Mouse (Mus musculus): ENCODE measurements around the gene Tas2r126. TPM values are rescaled to one million over a fixed set of nuclear protein-coding genes. Genes with fewer than 3 reads are reported as not detected.
"Not testable (repeated sequence)": the region's sequence is repeated elsewhere in the genome, so short reads cannot be mapped to it uniquely, and the experiment has no call there.

Gene Tas2r126
- total and polyA plus RNA-seq, 3 experiments = not detected

- H3K27ac ChIP-seq (ENCODE audit: control insufficient read depth, low read depth, low read length) = no peak overlapping the region
- TF ChIP-seq ZC3H11A (IDR thresholded peaks at IDR 0.05; ENCODE audit: low read depth, low read length) = no peak
- no peak for TF ChIP-seq E2F4 (IDR thresholded peaks at IDR 0.05; ENCODE audit: borderline replicate concordance, low read depth, low read length)
- no peak for TF ChIP-seq ETS1 (IDR thresholded peaks at IDR 0.05; ENCODE audit: low read depth, low read length)
- TF ChIP-seq TAL1 (IDR thresholded peaks at IDR 0.05; ENCODE audit: low read length) = no peak
- no peak for TF ChIP-seq NRF1 (IDR thresholded peaks at IDR 0.05; ENCODE audit: insufficient read depth, low read depth, low read length, poor library complexity, severe bottlenecking)
These were observed 36.2 kb downstream of the Tas2r126 start for GRCm38 (mm10) chr6:42470542-42470941.

GRCm38 (mm10) chr6:42471298-42471697 is 37.0 kb downstream of the Tas2r126 start:
- not testable (repeated sequence) for H3K4me3 ChIP-seq (ENCODE audit: control insufficient read depth in 1 of 2, insufficient read depth in 1 of 2, low read depth in 2 of 2, low read length in 2 of 2); DNase-seq (ENCODE audit: low read depth, low spot score); H3K79me2 ChIP-seq (ENCODE audit: control insufficient read depth, insufficient read depth, low read length, poor library complexity); H3K4me1 ChIP-seq (ENCODE audit: control insufficient read depth in 1 of 2, insufficient read depth in 2 of 2, low read length in 2 of 2); H3K27me3 ChIP-seq (ENCODE audit: control insufficient read depth in 1 of 2, insufficient read depth in 2 of 2, low read length in 2 of 2); H3K9ac ChIP-seq (ENCODE audit: control insufficient read depth, low read depth, low read length, poor library complexity, severe bottlenecking); H3K36me3 ChIP-seq (ENCODE audit: control insufficient read depth in 1 of 2, insufficient read depth in 2 of 2, low read length in 2 of 2); H3K27ac ChIP-seq (ENCODE audit: control insufficient read depth, low read depth, low read length); H3K9me3 ChIP-seq (replicated peaks; ENCODE audit: insufficient read depth, low read length)

More at GRCm38 (mm10) chr6:42470542-42470941, 36.2 kb downstream of the Tas2r126 start:
- DNase-seq (ENCODE audit: low read depth, low spot score) = no peak
- no peaks in the 10 kb centered on the region for H3K4me1 ChIP-seq (ENCODE audit: control insufficient read depth in 1 of 2, insufficient read depth in 2 of 2, low read length in 2 of 2)
- H3K9ac ChIP-seq (ENCODE audit: control insufficient read depth, low read depth, low read length, poor library complexity, severe bottlenecking) = no peak overlapping the region
- H3K79me2 ChIP-seq (ENCODE audit: control insufficient read depth, insufficient read depth, low read length, poor library complexity) = no peaks in the 10 kb centered on the region
- no peaks in the 10 kb centered on the region for H3K9me3 ChIP-seq (replicated peaks; ENCODE audit: insufficient read depth, low read length)
- no peak overlapping the region for H3K4me3 ChIP-seq (ENCODE audit: control insufficient read depth in 1 of 2, insufficient read depth in 1 of 2, low read depth in 2 of 2, low read length in 2 of 2)
- H3K27me3 ChIP-seq (ENCODE audit: control insufficient read depth in 1 of 2, insufficient read depth in 2 of 2, low read length in 2 of 2) = no peaks in the 10 kb centered on the region
- H3K36me3 ChIP-seq (ENCODE audit: control insufficient read depth in 1 of 2, insufficient read depth in 2 of 2, low read length in 2 of 2) = no peaks in the 10 kb centered on the region

GRCm38 (mm10) chr6:42476235-42476634 is 41.9 kb downstream of the Tas2r126 start, which contains the start of gene Olfr457:
Olfr457 (minus strand) TSS chr6:42476335.
- no peak for TF ChIP-seq CHD2 (IDR thresholded peaks at IDR 0.05; ENCODE audit: low read length)
- TF ChIP-seq CHD1 (IDR thresholded peaks at IDR 0.05; ENCODE audit: low read depth, low read length) = no peak
- no peak for TF ChIP-seq ZKSCAN1 (IDR thresholded peaks at IDR 0.05; ENCODE audit: low read depth, low read length)
- TF ChIP-seq RCOR1 (IDR thresholded peaks at IDR 0.05; ENCODE audit: low read depth, low read length) = no peak
- TF ChIP-seq ELF1 (IDR thresholded peaks at IDR 0.05; ENCODE audit: low read depth, low read length) = no peak
- TF ChIP-seq JUND (IDR thresholded peaks at IDR 0.05; ENCODE audit: low read depth, low read length) = no peak
- TF ChIP-seq NRF1 (IDR thresholded peaks at IDR 0.05; ENCODE audit: insufficient read depth, low read depth, low read length, poor library complexity, severe bottlenecking) = no peak
- TF ChIP-seq MEF2A (IDR thresholded peaks at IDR 0.05; ENCODE audit: extremely low read depth, insufficient replicate concordance, low read depth, low read length, poor library complexity, severe bottlenecking) = no peak
- TF ChIP-seq ZNF384 (IDR thresholded peaks at IDR 0.05; ENCODE audit: low read depth, low read length) = no peak
- no peak for TF ChIP-seq MXI1 (IDR thresholded peaks at IDR 0.05; ENCODE audit: low read depth, low read length)
- TF ChIP-seq GATA1 (IDR thresholded peaks at IDR 0.05; ENCODE audit: low read depth, low read length) = no peak
- no peak for TF ChIP-seq KAT2A (conservative IDR thresholded peaks at IDR 0.05; ENCODE audit: low read depth, low read length)
- no peak for TF ChIP-seq TBP (IDR thresholded peaks at IDR 0.05; ENCODE audit: low read depth, low read length)
- no peak for TF ChIP-seq USF2 (IDR thresholded peaks at IDR 0.05; ENCODE audit: borderline replicate concordance in 1 of 2, insufficient read depth in 1 of 2, low read depth in 1 of 2, low read length in 2 of 2)
- TF ChIP-seq POLR2AphosphoS2 (IDR thresholded peaks at IDR 0.05; ENCODE audit: low read length) = no peak
- TF ChIP-seq ZC3H11A (IDR thresholded peaks at IDR 0.05; ENCODE audit: low read depth, low read length) = no peak
- no peak for TF ChIP-seq ETS1 (IDR thresholded peaks at IDR 0.05; ENCODE audit: low read depth, low read length)
- no peaks in the 10 kb centered on the region for H3K79me2 ChIP-seq (ENCODE audit: control insufficient read depth, insufficient read depth, low read length, poor library complexity)
- no peak for DNase-seq (ENCODE audit: low read depth, low spot score)
- H3K4me1 ChIP-seq (ENCODE audit: control insufficient read depth in 1 of 2, insufficient read depth in 2 of 2, low read length in 2 of 2) = no peaks in the 10 kb centered on the region
- H3K9ac ChIP-seq (ENCODE audit: control insufficient read depth, low read depth, low read length, poor library complexity, severe bottlenecking) = no peak within 1 kb of the TSS
- no peaks in the 10 kb centered on the region for H3K27me3 ChIP-seq (ENCODE audit: control insufficient read depth in 1 of 2, insufficient read depth in 2 of 2, low read length in 2 of 2)
- no peak within 1 kb of the TSS for H3K4me3 ChIP-seq (ENCODE audit: control insufficient read depth in 1 of 2, insufficient read depth in 1 of 2, low read depth in 2 of 2, low read length in 2 of 2)
- H3K36me3 ChIP-seq (ENCODE audit: control insufficient read depth in 1 of 2, insufficient read depth in 2 of 2, low read length in 2 of 2) = no peaks in the 10 kb centered on the region
- H3K27ac ChIP-seq (ENCODE audit: control insufficient read depth, low read depth, low read length) = no peak within 1 kb of the TSS
- no peaks in the 10 kb centered on the region for H3K9me3 ChIP-seq (replicated peaks; ENCODE audit: insufficient read depth, low read length)

All from MEL (cell line).